Mouse (Mus musculus) frontal cortex, postnatal 10 days (tissue): ENCODE data around the gene Cacna1a.
"Not testable (repeated sequence)": the region's sequence is repeated elsewhere in the genome, so short reads cannot be mapped to it uniquely, and the experiment has no call there.

Experiments used
- DNase-seq, 2 experiments: peaks; one replicate each; pipeline ENCODE4 v3.0.0; 2022; ENCODE audit warnings: low spot score in 2 of 2, mixed read lengths in 1 of 2

Cacna1a gene

DNA sequence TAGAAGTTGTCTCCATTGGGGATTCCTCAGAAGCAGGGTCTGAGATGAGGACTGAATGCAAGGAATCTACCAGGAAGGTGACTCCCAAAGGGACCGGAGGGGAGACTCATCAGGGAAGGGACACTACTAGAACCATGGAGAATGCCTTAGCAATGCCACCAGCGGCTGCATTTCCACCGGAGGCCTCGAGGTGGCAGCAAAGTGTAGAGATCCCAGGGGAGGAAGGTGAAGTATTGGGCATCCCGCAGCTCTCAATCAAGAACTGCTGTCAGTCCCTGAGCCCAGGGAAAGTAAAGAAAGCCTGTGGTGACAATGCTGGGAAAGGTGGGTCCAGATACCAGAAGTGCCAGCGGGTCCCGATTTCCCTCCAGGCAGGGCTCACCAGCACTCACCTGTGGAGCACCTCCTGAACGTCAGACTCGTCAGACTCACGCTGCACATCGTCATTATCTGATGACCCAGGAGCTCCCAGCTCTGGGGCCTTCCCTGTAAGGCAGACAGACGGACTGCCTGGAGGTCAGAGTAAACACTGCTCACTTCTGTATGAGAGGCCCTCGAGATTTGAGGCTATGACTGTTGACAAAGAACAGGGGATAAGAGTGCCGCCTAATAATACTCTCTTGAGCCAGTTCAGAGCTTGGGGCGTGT is 203.9 kb downstream of the Cacna1a start:
- DNase-seq, result peak in 1 of 2 experiments; percentile 66

GRCm38 (mm10) chr8:84593143-84593542 is 204.9 kb downstream of the Cacna1a start:
- no peak for DNase-seq

DNA sequence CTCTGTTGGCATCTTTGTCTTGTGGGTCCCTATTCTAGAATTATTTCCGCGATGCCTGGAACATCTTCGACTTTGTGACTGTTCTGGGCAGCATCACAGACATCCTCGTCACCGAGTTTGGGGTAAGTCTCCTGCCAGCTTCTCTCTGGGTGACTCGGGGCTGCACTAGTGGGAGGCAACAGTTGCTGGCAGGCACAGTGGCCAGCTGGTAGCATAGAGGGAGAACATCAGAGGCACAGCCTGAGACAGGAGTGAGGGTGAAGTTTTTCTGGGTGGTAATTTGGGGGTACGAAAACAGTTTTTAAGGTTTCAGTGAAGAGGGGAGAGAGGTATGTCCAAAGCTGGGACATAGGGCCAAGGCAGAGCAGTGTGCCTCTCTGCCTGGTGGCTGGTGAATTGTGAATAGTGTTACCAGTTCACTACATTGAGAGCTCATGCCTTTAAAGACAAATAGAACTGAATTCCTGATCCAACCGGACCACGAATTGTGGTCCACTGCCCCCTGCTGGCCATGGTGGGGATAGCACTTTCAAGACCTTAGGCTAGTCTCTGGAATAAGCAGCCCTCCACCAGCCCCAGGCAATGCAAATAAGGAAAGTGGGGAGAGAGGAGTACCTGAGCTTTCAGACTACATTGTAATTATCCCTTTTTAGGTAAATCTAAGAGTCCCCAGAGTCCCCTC is 206.0 kb downstream of the Cacna1a start:
- peak; percentile 56 to 71 for DNase-seq

DNA sequence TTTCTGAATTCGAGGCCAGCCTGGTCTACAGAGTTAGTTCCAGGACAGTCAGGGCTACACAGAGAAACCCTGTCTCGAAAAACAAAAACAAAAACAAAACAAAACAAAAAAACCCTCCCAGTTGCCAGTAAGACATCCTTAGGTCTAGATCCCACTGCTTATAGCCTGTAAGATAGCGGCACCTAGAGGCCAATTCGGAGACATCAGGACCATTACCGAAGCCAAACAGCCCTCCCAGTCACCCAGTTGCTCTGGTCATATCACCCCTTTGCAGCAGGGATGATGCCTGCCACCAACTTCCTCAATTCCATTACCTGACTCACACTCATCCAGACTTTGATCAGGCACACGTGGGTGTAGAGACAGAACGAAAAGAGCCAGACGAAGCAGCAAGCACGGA is 207.4 kb downstream of the Cacna1a start:
- no peak for DNase-seq

DNA sequence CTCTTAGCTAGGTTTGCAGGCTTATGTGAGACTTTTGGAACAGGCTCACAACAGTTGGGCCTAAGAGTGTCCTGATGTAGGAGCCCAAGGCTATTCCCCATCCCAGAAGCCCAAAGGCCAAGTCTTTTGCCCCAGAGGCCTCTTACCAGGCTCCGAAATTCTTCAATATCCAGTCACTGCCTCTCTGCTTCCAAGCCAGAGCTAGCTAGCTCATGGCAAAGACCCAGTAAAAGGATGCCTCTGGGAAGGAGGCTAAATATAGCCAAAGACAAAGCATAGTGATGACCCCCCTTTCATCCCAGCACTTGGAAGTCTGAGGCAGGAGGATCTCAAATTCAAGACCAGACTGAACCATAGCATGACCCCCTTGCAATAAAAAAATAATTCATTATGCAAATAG is 211.2 kb downstream of the Cacna1a start:
- DNase-seq, result no peak

DNA sequence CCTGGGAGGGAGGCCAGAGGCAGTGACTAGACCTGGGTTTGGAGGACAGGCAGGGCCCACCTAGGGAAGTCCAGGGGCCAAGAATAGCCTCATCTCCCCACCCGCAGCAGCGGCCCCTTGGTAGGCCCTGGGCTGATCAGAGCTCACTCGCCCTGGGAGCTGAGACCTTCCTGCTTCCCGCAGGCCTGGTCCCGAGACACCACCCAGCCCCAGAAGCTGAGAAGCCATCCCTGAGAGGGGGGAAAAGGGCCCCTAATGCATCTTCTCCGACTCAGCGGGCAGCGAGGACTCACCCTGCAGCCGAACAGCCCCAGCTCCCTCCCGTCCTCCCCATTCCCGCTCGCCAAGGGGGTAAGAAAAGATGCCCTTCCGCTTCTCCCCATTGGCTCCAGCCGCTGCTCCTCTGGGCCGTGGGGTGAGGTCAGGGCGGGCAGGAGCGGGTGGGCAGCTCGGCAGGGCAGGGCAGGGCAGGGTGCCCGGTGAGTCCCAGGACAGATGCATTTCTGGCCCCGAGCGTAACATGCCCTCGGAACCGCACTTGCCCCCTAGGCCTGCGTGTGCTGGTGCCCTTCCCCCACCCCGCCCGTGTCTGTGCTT is 212.2 kb downstream of the Cacna1a start:
- no peak for DNase-seq

DNA sequence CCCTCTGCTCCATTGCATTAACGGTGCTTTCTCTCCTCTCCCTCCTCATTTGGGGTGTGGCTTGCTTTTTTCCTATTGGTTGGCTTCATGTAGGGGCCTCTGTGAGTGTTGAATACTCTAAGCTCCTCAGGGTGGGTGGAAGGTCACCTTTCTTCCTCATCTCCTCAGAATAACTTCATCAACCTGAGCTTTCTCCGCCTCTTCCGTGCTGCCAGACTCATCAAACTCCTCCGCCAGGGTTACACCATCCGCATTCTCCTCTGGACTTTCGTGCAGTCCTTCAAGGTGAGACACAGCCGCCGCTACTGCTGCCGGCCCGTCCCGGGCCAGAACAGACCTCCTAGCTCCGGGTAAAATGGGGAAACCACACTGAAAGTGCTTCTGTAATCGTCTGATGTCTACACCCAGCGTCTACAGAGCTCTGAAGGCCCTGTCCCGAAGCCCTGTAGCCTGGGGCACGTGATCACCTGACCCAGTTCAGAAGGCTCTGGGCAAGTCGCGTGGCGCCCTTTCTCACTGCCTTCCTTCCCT is 213.0 kb downstream of the Cacna1a start:
- no peak for DNase-seq

- DNase-seq, result no peak
Observed at GRCm38 (mm10) chr8:84614512-84615223, 226.4 kb downstream of the Cacna1a start.

DNA sequence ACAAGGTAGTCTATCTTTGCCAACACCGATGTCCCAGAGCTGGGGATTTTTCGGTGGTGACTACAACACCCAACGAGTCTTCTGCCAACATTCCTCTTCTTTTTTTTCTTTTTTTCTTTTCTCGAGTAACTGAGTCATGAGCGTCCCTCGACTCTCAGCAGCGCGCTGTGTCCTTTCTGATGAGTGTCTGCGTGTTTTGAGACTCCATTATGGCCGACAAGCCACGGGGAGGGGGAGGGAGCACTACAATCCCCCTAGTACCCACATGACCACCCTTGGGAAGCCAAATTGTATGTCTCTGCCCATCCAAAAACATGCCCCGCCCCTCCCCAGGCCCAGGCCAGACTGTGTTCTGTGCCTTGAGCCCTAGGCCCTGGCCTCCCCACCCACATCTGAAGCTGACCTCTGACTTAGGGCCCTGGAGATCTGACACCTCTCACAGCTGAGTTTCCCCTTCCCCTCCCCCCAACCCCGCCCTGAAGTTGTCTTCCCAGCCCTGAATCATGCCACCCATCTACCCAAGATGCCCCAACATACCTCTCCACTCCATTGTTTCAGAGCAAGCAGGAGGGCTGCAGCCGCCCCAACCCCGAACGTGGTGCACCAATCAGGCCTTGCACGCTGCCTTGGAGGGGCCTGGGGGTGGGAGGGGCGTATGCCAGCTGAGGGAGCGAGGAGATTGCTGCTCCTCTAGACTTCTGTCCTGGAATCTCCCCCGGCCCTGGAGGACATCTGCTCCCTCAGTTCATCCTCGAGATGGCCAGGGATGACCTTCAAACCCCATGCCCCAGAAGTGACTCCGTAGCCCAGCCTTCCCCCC is 227.6 kb downstream of the Cacna1a start:
- DNase-seq, result no peak

GRCm38 (mm10) chr8:84617005-84617404 is 228.8 kb downstream of the Cacna1a start:
- no peak for DNase-seq

- DNase-seq, result no peak
Observed at GRCm38 (mm10) chr8:84621102-84621625, 232.9 kb downstream of the Cacna1a start.

- DNase-seq, result not testable (repeated sequence)
Observed at GRCm38 (mm10) chr8:84623425-84623824, 235.2 kb downstream of the Cacna1a start.

GRCm38 (mm10) chr8:84629586-84629985 is 241.3 kb downstream of the Cacna1a start:
- DNase-seq, result no peak

GRCm38 (mm10) chr8:84630145-84630544 is 241.9 kb downstream of the Cacna1a start:
- DNase-seq, result no peak

- no peak for DNase-seq
Observed at GRCm38 (mm10) chr8:84631813-84632212, 243.6 kb downstream of the Cacna1a start.

GRCm38 (mm10) chr8:84633841-84634584 is 245.8 kb downstream of the Cacna1a start:
- no peak for DNase-seq

GRCm38 (mm10) chr8:84634849-84635304 is 246.6 kb downstream of the Cacna1a start:
- no peak for DNase-seq

DNA sequence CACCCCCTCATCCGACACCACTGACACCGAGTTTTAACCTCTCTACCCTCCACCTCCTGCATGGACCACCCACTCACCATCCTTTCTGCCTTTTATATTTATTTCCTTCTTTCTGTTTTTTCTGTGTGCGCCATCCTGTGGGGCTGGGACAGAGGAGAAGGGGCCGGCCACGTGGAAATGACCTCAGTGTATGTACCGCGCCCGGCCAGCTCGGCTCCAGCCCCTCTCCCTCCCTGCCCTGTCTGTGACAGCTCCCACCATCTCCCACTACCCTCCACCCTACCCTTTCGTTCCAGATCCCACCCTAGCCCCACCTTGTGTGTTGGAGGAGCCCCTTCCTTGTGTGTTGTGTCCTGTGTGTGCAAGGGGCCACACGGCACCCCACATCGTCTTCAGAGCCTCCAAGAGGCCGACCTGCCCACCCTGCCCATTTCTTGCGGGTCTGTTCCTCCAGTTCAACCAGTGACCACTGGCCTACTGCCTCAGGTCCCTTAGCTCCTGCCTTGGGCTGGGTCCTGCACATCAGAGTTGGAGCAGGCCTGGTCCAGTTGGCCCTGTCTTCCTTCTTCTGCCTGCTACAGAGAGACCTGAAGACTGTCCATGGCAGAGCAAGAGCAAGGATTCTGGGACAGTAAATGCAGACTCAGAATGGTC is 247.3 kb downstream of the Cacna1a start:
- DNase-seq, result no peak

- DNase-seq, result no peak
Observed at GRCm38 (mm10) chr8:84636051-84636691, 247.9 kb downstream of the Cacna1a start.
